Mouse (Mus musculus) lung, postnatal 14 days (tissue): ENCODE measurements around the gene Abcf1.
"Not testable (repeated sequence)": the region's sequence is repeated elsewhere in the genome, so short reads cannot be mapped to it uniquely, and the experiment has no call there.

Source experiments
- DNase-seq: peaks from one replicate; pipeline ENCODE4 v3.0.0; 2021

The Abcf1 gene

DNA sequence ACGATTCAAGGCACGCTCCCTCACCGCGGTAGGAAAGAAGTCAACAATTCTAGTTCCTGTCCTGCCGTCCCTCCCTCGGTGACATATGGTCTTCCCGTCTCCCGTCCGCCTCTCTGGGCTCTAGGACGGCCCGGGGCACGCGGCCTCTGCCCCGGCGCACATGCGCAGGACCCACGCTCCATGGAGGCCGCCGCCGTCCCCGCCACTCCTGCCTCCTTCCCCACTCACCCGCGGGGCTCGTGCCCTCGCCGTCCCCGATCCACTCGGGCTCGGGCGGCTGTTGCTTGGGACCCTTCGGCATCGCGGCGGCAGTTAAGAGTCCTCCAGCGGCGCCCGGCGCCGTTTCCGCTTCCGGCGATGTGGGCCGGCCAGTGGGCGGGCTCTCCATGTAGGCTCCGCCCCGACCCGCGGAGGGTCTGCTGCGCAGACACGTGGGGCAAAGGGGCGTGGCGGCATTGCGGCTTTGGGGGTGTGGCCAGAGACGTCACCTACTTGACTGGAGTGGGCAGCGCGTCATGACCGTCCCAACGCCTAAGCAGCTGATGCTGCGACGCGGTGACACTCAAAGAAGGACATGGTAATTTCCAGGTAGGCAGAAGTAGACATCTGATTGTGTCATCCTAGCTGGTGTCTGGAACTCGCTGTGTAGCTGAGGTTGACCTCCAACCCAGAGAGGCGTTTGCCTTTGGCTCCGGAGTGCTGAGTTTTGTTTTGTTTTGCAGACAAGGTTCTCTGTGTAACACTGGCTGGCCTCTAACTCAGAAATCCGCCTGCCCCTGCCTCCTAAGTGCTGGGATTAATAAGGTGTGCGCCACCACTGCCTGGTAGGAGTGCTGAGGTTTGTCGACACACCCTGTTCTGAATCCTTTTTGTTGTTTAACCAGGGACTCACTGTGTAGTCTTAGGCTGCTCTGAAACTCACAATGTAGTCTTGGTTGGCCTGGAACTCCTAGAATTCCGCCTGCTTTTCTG lies at the start of gene Abcf1:
Gene Abcf1 (minus strand): TSS at position 344 of the 972 bp plus-strand sequence.
- peak; percentile 100 for DNase-seq

DNA sequence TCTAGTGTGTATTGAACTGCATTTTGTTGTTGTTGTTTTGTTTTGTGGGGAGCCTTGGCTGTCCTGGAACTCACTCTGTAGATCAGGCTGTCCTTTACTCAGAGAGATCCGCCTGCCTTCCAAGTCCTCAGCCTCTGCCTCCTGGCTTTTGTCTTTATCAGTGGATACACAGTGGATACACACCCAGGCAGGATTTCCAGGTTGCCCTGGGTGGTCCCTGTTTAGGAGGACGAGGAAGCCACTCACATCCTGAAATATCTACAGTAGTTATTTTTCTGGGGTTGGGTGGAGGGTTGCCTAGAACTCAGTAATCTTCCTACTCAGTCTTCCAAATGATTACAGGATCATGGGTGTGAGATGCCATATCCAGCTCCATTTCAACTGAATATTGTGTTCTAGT lies 49.4 kb upstream of the Abcf1 start:
- DNase-seq, result peak; percentile 38

DNA sequence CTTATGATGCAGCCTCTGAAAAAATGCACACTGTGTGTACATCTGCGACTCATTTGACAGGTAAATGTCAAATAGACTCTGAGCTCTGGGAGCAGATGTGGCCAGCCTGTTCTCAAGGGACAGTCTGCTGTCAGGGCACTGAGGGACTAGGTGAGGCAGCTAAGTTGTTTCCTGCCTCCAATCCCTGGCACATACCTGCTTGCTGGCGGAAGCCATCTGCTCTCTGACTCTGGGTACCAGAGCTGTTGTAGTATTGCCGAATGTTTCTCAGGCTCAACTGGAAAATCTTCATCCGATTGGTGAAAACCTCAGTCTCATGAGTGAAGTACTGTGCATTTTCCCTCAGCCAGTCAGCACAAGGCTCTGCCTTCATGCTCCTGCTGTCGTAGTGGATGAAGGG lies 47.5 kb upstream of the Abcf1 start:
- no peak for DNase-seq

DNA sequence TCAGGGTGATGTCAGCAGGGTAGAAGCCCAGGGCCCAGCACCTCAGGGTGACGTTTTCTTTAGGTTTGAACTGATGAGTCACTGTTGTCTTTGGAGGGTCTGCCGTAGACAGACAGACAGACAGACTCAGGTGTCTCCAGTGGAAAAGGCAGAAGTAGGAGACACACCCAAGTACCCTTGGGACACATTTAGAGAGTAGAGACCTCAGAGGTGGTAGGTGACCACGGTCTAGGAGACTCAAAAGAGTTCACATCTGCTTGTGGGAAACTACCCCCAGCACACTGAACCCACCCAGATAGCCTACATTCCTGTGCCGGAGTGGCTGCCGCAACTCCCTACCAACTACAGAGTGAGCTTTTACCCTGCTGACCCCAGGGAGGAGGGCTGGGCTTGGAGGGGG lies 45.4 kb upstream of the Abcf1 start:
- DNase-seq, result no peak

DNA sequence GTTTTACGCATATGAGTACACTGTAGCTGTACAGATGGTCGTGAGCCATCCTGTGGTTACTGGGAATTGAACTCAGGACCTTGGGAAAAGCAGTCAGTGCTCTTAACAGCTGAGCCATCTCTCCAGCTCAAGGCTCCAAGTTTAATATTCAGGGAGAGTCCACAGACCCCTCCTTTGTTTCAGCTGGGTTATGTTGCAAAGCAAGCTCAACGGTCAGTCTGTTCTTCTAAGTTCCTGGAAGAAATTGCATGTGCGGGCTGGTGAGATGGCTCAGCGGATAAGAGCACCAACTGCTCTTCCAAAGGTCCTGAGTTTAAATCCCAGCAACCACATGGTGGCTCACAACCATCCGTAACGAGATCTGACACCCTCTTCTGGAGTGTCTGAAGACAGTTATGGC lies 34.8 kb upstream of the Abcf1 start:
- not testable (repeated sequence) for DNase-seq

DNA sequence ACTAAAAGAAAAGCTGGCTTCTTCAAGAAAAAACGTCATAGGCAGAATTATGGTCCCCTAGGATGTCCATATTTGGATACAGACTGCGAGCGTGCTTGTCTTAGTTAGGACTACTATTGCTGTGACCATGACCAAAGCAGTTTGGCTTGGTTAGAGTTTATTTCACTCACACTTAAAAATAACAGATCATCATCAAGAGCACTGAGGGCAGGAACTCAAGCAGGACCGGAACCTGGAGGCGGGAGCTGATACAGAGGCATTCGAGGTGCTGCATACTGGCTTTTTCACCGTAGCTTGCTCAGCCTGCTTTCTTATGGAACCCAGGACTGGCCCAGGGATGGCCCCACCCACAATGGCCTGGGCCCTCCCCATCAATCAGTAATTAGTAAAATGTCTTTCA lies 33.8 kb upstream of the Abcf1 start:
- no peak for DNase-seq

DNA sequence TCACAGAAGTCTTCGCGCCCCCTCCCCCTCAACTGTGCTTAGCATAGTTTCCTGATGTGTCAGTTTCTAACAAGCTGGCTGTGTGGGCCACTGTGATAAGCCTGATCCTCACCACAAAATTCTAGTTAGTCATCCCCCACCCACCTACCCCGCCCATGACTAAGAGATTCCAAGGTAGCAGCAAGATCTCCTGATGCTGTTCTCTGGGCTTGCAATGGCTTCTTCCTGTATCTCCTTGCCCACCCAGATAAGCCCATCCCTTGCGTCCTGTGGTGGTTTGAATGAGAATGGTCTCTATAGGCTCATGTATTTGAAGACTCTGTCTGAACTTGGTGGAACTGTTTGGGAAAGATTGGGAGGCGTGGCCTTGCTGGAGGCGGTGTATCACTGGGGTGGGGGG lies 32.4 kb upstream of the Abcf1 start:
- DNase-seq, result no peak

DNA sequence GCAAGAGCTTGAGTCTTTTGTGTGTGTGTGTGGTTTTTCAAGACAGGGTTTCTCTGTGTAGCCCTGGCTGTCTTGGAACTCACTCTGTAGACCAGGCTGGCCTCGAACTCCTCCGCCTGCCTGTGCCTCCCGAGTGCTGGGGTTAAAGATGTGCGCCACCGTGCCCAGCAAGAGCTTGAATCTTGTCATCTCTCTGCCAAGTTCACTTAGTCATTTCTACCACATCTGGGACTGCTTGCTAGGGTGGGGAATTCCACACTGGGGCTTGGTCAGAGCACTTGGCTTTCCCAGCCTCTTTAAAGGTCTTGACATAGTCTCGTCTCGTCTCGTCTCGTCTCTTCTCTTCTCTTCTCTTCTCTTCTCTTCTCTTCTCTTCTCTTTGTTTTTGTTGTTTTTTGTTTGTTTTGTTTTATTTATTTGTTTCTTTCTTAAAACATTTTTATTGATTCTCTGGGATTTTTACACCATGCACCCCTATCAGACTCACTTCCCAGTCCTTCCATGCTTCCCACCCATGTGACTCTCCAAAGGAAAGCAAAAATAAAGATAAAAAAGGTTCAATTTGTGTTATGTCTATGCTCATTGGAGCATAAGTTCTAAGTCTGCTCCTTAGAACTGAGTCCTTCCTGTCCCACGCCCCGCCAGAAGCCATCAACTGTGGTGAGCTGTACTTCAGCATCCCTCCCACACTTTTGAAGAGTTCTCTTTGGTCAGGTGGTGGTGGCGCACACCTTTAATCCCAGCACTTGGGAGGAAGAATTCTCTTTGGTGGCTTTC lies 31.7 kb upstream of the Abcf1 start:
- DNase-seq, result no peak

DNA sequence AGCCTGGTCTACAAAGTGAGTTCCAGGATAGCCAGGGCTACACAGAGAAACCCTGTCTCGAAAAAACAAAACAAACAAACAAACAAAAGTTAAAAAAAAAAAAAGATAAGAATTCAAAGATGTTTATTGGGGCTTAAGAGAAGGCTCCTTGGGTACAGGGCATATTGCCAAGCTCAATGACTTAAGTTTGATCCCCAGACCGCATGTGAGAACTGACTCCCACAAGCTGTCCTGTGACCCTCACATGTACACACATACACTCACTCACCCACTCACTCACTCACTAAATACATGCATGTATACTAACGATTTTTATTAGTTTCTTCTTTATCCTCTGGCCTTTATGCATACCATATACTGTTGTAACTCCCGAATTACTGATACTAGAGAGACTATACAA lies 30.8 kb upstream of the Abcf1 start:
- no peak for DNase-seq

DNA sequence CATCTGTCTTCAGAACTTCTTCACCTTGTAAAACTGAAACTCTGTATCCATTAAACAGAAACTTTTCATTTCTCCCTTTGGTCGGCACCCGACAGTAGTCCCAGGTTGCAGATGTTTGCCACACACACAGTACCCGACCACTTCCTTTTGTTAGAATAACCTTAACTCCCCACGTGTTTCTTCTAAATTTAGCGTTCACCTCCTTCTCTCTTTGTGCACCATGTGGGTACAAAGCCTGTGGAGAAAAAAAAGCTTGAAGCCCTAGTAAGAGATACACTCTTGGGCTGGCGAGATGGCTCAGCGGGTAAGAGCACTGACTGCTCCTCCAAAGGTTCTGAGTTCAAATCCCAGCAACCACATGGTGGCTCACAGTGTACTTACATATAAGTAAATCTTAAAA lies 29.8 kb upstream of the Abcf1 start:
- no peak for DNase-seq

DNA sequence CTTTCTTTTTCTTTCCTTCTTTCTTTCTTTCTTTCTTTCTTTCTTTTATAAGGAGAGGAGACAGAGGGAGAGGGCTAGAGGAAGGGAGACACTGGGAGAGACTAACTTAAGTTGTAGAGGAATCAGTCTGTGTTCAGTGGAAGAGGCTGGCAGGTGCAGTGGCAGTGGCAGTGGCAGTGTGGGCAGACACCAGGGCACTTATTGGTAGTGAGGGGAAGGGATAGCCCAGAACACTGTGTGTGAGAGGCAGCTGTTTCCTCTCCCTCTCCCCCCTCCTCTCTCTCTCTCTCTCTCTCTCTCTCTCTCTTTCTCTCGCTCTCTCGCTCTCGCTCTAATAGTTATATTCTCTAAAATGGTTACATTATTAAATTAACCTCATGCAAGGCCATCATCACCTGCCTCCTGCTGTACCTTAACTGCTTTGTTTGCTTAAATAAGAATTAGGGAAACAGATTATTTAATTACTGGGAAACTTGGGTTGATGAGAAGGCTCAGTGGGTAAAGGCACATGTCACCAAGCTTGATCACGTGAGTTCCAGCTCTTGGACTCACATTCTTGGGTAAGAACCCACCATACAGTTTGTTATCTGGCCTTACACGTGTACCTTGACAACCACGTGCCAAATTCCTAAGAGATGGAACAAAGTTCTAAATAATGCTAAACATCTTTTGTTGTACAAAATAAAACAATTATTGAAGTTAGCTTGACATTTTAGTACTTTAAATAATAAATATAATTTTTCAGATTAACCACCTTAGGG lies 29.2 kb upstream of the Abcf1 start:
- DNase-seq, result no peak

DNA sequence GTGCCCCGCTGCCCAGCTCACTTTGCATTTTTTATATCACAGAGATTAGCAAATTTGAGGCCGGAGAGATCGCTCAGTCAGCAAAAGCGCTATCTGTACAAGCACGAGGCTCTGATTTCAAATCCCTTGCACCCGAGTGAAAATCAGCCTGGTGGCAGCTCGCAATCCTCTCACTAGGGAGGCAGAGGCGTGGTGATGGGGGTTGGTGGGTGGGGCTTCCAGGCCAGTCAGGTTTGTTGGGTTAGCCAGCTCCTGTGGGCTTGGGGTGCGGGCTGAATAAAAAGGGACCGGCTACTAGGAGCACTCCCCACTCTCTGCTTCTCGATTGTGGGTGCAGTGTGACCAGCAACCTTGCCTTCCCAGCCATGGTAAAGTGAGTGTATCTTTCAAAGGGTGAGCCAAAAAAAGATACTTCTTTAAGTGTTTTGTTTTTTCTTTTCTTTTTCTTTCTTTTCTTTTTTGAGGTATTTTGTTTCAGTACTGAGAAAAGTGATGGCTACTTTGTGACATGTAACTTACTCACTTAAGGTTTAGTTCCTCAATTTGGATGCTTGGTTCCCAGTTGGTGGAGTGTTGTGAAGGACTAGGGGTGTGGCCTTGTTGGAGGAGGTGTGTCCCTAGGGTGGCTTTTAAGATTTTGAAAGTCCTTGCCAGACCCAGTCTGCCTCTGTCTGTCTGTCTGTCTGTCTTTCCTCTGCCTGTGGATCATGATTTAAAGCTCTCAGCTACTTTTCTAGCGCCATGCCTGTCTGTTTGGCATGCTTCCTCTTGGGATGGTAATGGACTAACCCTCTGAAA lies 28.4 kb upstream of the Abcf1 start:
- DNase-seq, result peak; percentile 30

DNA sequence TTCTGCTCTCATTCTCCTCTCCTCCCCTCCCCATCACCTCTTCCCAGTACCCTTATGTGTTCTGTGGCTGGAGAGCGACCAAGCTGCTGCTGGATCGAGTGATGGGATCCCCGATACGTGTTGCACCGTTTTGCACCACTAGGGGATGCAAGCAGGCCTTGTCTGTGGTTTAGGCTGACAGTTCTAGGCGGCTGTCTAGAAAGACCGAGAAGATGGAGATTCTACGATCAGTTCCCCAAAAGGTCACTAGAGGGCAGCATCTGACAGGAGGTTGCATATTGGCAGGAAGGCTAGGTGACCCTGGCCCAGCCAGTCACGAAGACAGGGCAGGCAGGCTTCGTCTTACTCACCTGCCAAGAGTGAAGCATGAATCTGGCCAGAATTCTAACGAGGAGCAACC lies 27.4 kb upstream of the Abcf1 start:
- peak; percentile 100 for DNase-seq

DNA sequence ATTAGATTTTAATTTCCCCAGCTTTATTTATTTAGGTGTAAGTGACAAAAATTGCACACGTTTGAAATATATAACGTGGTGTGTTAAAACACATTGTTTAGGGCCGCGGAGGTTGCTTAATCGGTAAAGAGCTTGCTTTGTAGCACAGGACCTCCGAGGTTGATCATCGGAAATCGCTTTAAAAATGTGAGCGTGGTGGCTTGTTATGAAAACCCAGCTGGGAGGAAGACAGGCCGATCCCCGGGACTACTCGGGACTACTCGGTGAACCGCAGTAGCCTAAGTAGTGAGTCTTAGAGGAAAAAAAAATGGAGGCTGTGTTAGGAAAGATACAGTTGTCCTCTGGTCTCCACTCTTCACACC lies 25.3 kb upstream of the Abcf1 start:
- no peak for DNase-seq

DNA sequence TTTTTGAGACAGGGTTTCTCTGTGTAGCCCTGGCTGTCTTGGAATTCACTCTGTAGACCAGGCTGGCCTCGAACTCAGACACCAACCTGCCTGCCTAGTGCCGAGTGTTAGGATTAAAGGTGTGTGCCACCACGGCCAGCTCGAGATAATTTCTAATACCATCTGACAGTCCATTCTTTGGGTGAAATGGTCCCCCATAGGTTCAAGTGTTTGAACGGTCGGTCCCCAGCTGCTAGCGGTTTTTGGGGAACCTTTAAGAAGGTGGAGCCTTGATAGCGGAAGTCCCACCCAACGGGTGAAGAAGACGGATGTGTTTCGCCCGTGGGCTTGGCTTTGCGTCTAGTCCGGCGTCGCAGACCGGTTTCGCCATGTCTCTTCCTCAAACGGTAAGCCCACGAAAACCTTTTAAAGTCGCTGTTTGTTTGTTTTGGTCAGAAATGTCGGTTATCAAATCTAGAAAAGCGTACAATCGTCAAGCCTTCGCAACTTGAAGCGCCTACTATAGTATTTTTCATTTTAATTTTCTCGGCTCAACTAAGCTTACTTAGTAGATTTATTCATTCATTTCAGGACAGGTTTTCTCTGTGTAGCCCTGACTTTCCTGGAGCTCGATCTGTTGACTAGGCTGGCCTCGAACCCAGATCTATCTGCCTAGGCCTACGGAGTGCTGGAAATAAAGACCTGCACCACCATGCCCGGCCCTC lies 24.8 kb upstream of the Abcf1 start:
- DNase-seq, result peak; percentile 82

DNA sequence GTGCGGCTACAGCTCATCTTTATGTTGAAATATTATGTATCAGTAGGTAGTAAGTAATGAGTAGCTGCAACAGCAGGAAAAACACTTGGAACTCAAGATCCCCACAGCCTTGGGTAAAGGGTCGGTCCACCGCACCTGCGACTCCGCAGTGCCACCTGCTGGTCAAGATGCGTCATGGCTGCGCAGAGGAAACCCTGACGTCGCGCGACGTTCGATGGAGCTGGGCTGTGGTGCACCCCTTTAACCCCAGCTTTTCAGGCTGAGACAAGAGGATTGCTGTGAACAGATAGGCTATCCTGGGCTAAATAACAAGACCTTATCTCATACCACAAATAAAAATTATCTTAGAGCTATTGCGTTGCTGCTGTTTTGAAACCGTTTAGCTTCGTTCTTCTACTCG lies 24.1 kb upstream of the Abcf1 start:
- DNase-seq, result peak; percentile 86

DNA sequence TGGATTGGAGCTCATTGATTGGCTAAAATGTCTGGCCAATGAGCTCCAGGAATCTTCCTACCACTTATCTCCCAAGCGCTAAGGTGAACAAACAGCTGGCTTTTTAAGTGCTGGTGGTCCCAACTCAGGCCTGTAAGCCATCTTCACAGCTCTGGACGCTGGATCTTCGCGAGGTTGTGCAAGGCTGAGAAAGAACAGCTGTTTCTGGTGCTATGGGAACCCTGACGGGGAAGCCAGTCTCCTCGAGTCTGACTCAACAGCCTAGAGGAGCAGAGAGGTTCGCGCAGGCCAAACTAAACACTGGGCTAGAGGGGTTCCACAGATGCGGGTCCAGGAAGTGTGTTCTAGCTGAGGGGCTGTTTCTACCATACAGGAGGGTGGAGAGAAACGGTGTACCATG lies 22.2 kb upstream of the Abcf1 start:
- peak; percentile 20 for DNase-seq

DNA sequence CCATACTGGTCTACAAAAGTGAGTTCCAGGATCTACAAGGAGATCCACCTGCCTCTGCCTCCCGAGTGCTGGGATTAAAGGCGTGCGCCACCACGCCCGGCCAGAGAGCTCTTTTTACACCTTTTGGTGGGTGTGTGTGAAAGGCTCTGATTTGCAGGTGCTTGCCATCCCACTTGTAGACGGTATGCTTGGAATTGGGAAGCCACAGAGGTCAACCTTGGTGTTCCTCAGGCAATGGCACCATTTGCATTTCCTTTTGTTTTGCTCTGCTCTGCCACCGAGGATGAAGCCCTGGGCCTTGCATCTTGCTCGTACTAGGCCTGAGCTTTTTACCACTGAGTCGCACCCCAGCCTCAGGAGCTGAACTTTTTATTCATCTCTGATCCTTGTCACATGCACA lies 12.2 kb upstream of the Abcf1 start:
- no peak for DNase-seq

DNA sequence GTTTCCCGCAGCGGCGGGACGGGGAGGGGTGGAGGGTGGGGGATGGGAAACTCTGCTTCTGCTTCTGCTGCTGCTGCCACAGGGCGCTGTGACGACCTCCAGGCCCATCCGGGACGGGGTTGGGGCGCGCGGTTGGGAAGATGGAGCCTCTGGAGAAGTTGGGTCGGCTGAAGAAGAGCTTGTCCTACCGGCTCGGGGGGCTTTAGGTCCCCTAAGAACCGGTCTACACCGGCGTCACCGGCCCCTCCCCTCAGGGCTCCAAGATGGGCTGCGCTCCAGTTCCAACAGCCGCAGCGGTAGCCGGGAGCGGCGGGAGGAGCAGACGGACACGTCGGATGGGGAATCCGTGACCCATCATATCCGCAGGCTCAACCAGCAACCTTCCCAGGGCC lies 10.8 kb upstream of the Abcf1 start:
- DNase-seq, result peak; percentile 49

DNA sequence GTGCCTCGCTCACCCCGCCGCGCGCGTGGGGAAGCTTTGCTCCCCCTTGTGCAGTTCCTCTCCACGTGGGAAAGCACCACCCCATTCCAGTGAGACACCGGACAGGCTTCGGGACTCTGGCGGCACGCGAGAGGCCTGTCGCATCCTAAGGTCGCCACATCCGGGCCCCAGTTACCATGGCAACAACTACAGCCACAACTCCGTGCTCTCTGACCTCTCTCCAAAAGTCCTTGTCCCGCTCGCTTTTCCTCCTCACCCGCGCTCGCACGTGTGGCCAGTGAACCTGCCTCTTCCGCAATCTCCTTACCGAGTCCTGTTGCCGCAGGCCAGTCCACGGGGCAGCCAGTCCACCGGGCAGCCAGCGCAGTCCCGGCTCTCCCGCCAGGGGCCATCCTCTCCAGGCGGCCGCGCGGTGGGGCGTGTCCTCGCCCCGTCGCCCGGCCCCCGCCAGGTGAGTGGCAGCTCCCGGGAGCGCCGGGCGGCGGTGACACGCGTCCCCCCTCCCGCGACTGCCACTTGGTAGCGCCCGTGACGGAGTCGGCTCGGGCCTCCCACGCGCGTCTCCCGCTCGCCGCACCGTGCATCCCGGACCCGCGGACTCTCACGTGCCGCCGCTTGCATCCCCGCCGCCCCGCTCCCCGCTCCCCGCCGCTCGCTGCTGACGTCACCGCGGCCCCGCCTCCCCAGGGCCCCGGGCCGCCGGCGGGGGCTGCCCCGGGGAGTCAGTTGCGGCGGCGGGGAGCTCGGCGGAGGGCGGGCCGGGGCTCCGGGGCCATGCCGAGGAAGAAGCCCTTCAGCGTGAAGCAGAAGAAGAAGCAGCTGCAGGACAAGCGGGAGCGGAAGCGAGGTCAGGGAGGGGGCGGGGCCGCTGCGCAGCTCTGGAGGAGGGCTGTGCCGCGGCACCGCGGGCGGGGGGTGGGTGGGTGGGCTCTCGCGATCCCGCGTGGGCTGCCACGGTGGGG lies 10.1 kb upstream of the Abcf1 start, which contains the start of the genes Gnl1 and Prr3:
Gene Gnl1 (plus strand): TSS at position 451 of the 962 bp plus-strand sequence.
Gene Prr3 (minus strand): TSS at position 836 of the 962 bp plus-strand sequence.
- peak; percentile 89 for DNase-seq
